In the genomic region with DNA sequence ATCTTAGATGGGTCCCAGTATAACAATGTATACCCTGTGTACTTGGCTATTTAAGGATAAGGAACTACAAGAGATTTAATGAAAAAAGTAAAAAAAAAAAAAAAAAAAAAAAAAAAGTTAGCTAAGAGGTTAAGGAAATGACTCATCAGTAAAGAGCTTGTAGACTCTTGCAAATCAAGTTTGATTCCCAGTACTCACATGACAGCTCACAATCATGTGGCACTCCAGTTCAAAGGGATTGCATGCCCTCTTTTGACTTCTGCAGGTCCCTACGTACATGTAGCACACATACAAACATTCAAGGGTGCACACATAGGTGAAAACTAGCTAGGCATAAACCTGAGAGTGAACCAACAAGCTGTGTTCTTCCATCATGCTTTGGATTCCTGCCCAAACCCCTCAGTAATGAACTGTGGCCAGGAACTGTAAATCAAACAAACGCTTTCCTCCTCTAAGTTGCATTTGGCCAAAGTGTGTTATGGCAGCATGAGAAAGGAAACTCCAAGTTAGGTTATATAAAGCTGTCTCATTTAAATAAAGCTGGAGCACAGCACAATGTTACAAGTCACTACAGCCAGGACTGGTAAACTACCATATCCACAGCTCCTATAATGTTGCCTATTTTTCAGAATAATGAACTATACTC, we compare ENCODE assay signal across 14 mouse cellular contexts. TPM values are rescaled to one million over a fixed set of nuclear protein-coding genes. Genes with fewer than 3 reads are reported as not detected.
A peak's percentile ranks its signal among the peaks of the same experiment; 100 is the strongest.
DNase-seq lines count a peak whose midpoint lies in the region; ATAC-seq lines count a peak whose summit lies in the region.
"Had no signal": no experiment of that assay in that cellular context is flagged by ENCODE, and none has a peak within 500 bp of the region (broad histone marks: within the 10 kb centered on the region; RNA-seq: fewer than 3 reads in every experiment).

No protein-coding gene starts in this region.

- no peaks in the 10 kb centered on the region for H3K36me3 ChIP-seq in liver, embryonic 16.5 days (ENCODE audit: control insufficient read depth, insufficient read depth)
- H3K36me3 ChIP-seq in liver, embryonic 11.5 days (ENCODE audit: control insufficient read depth, insufficient read depth, low read length), result no peaks in the 10 kb centered on the region
- H3K36me3 ChIP-seq in neural tube, embryonic 15.5 days, result no peaks in the 10 kb centered on the region

- no peak for DNase-seq in liver, embryonic 11.5 days (ENCODE audit: low spot score)
- DNase-seq in CD4-positive helper T cell, adult 2 months (ENCODE audit: low read depth, low spot score), result peak; percentile 47
- DNase-seq in NIH3T3 (ENCODE audit: low read depth), result peak; percentile 37
- DNase-seq in yolk sac, embryonic 10.5 days (ENCODE audit: low spot score), result no peak
- DNase-seq: adrenal gland, postnatal 36 days; cerebellum, adult 11-12 months; gastrocnemius, adult 2 months had no signal

- 0 out of 2 replicates have a peak, but pooled peaks have one; percentile 19 for ATAC-seq in liver, embryonic 16.5 days (ENCODE audit: low read depth)
- ATAC-seq in liver, embryonic 11.5 days (replicated peaks; ENCODE audit: low FRiP score), result no peak
- peak; percentile 61 for ATAC-seq in inflammation-experienced regulatory T-cells, adult 6 months
- ATAC-seq in neural tube, embryonic 15.5 days (ENCODE audit: low FRiP score), result no peak
- ATAC-seq: forebrain, embryonic 14.5 days; hindbrain, postnatal 0 days had no signal

- no peak overlapping the region for H3K9ac ChIP-seq in liver, embryonic 16.5 days (ENCODE audit: low read depth, low read length)
- H3K9ac ChIP-seq in liver, embryonic 11.5 days (ENCODE audit: low read depth, low read length), result no peak overlapping the region
- H3K9ac ChIP-seq in neural tube, embryonic 15.5 days (replicated peaks), result no peak overlapping the region

- no peak overlapping the region for H3K27ac ChIP-seq in liver, embryonic 16.5 days (ENCODE audit: low read length)
- no peak overlapping the region for H3K27ac ChIP-seq in liver, embryonic 11.5 days (ENCODE audit: low read depth, low read length)
- H3K27ac ChIP-seq in neural tube, embryonic 15.5 days (replicated peaks), result no peak overlapping the region
- H3K27ac ChIP-seq: hindbrain, postnatal 0 days had no signal

- no peaks in the 10 kb centered on the region for H3K27me3 ChIP-seq in liver, embryonic 16.5 days (ENCODE audit: control insufficient read depth, insufficient read depth, low read depth, low read length)
- no peaks in the 10 kb centered on the region for H3K27me3 ChIP-seq in liver, embryonic 11.5 days (replicated peaks; ENCODE audit: control insufficient read depth, insufficient read depth, low read length)
- no peaks in the 10 kb centered on the region for H3K27me3 ChIP-seq in neural tube, embryonic 15.5 days (replicated peaks)

- no peak overlapping the region for H3K4me3 ChIP-seq in liver, embryonic 16.5 days (ENCODE audit: low read depth, low read length)
- no peak overlapping the region for H3K4me3 ChIP-seq in liver, embryonic 11.5 days (ENCODE audit: low read depth, low read length)
- no peak overlapping the region for H3K4me3 ChIP-seq in neural tube, embryonic 15.5 days (replicated peaks)
- H3K4me3 ChIP-seq: gastrocnemius, adult 2 months had no signal

- 48% methylated on average over 2 of the region's 2 CpGs for WGBS in liver, embryonic 16.5 days (ENCODE audit: insufficient replicate concordance)
- 77% methylated on average over 2 of the region's 2 CpGs for WGBS in liver, embryonic 11.5 days
- WGBS in neural tube, embryonic 15.5 days, result 77% methylated on average over 2 of the region's 2 CpGs

- no peaks in the 10 kb centered on the region for H3K4me1 ChIP-seq in liver, embryonic 16.5 days (ENCODE audit: control insufficient read depth, low read depth, low read length)
- no peaks in the 10 kb centered on the region for H3K4me1 ChIP-seq in liver, embryonic 11.5 days (replicated peaks; ENCODE audit: control insufficient read depth, insufficient read depth, low read length)
- no peaks in the 10 kb centered on the region for H3K4me1 ChIP-seq in neural tube, embryonic 15.5 days

- H3K4me2 ChIP-seq in liver, embryonic 16.5 days (ENCODE audit: low read depth, low read length), result no peak overlapping the region
- H3K4me2 ChIP-seq in liver, embryonic 11.5 days, result no peak overlapping the region
- H3K4me2 ChIP-seq in neural tube, embryonic 15.5 days, result no peak overlapping the region

- H3K9me3 ChIP-seq in liver, embryonic 16.5 days (replicated peaks; ENCODE audit: control insufficient read depth, low read length), result no peaks in the 10 kb centered on the region
- no peaks in the 10 kb centered on the region for H3K9me3 ChIP-seq in liver, embryonic 11.5 days (ENCODE audit: control insufficient read depth, low read length)
- no peaks in the 10 kb centered on the region for H3K9me3 ChIP-seq in neural tube, embryonic 15.5 days (replicated peaks)

RNA-seq across cellular contexts. Expression of gene Mmp27, which starts 1.6 kb away (rescaled TPM):
- polyA plus RNA-seq in liver, embryonic 16.5 days (2015; fragmentation: Nextera tagmentation; extraction: Ambion mirVana), result 0.09 and 0.22 TPM in 2 replicates
- polyA plus RNA-seq in liver, embryonic 11.5 days (2014; fragmentation: Nextera tagmentation; extraction: Ambion mirVana), result not detected in 2 replicates
- not detected for polyA plus RNA-seq in inflammation-experienced regulatory T-cells, adult 6 months (2017; shearing (Covaris generic))
- polyA plus RNA-seq in neural tube, embryonic 15.5 days (2015; fragmentation: Nextera tagmentation; extraction: Ambion mirVana), result not detected in 2 replicates
- polyA plus RNA-seq: forebrain, embryonic 14.5 days; heart, postnatal 0 days; hindbrain, postnatal 0 days; limb, embryonic 11.5 days had no signal

RNA-seq across cellular contexts. Expression of gene Mmp8, which starts 14.5 kb away (rescaled TPM):
- 15.8 and 20.0 TPM in 2 replicates for polyA plus RNA-seq in liver, embryonic 16.5 days (2015; fragmentation: Nextera tagmentation; extraction: Ambion mirVana)
- 0.48 and 0.61 TPM in 2 replicates for polyA plus RNA-seq in liver, embryonic 11.5 days (2014; fragmentation: Nextera tagmentation; extraction: Ambion mirVana)
- polyA plus RNA-seq in inflammation-experienced regulatory T-cells, adult 6 months (2017; shearing (Covaris generic)), result not detected
- 0.12 and 0.33 TPM in 2 replicates for polyA plus RNA-seq in neural tube, embryonic 15.5 days (2015; fragmentation: Nextera tagmentation; extraction: Ambion mirVana)
- polyA plus RNA-seq: forebrain, embryonic 14.5 days had no signal

RNA-seq across cellular contexts. Expression of gene Mmp20, which starts 55.2 kb away (rescaled TPM):
- polyA plus RNA-seq in liver, embryonic 16.5 days (2015; fragmentation: Nextera tagmentation; extraction: Ambion mirVana), result not detected in 2 replicates
- polyA plus RNA-seq in liver, embryonic 11.5 days (2014; fragmentation: Nextera tagmentation; extraction: Ambion mirVana), result not detected in 2 replicates
- not detected for polyA plus RNA-seq in inflammation-experienced regulatory T-cells, adult 6 months (2017; shearing (Covaris generic))
- not detected in 2 replicates for polyA plus RNA-seq in neural tube, embryonic 15.5 days (2015; fragmentation: Nextera tagmentation; extraction: Ambion mirVana)
- polyA plus RNA-seq: forebrain, embryonic 14.5 days; heart, postnatal 0 days; hindbrain, postnatal 0 days; limb, embryonic 11.5 days had no signal

Comparison
In these comparisons a context has a peak if more than half of its experiments do, and no peak if none do; other contexts are left out.
1. ATAC-seq: peak in liver, embryonic 16.5 days (single experiment) and inflammation-experienced regulatory T-cells, adult 6 months (single experiment); none in liver, embryonic 11.5 days (single experiment) and neural tube, embryonic 15.5 days (single experiment).
2. RNA of gene Mmp8, which starts 14.5 kb away (polyA plus RNA-seq): 15.8 to 20.0 TPM in liver, embryonic 16.5 days; 0.48 to 0.61 TPM in liver, embryonic 11.5 days, 0.12 to 0.33 TPM in neural tube, embryonic 15.5 days and not detected in inflammation-experienced regulatory T-cells, adult 6 months; every median in the first group is over 10 times any median in the second.
3. DNase-seq: peak in CD4-positive helper T cell, adult 2 months (single experiment) and NIH3T3 (single experiment); none in liver, embryonic 11.5 days (single experiment) and yolk sac, embryonic 10.5 days (single experiment).